Mouse (Mus musculus): Measurements from ENCODE around the gene Obp2a.
"Not testable (repeated sequence)": the region's sequence is repeated elsewhere in the genome, so short reads cannot be mapped to it uniquely, and the experiment has no call there.

DNA sequence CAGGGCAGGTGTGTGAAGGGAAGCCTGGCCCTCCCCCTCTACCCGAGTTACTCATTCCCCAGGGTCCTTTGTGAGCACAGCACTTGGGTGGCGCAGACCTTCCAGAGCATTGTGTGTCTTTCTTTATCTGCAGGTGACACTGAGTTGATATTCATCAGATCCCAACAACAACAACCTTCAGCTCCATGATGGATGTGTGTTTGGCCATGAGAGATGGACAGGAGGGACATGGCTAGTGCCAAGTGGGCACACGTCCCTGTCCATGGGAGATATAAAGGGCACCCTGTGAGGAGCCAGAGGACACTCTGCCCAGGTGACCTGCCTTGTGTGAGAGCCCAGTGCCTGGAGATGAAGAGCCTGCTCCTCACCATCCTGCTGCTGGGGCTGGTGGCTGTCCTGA is at the start of gene Obp2a:
- not testable (repeated sequence) for TF ChIP-seq CTCF, EP300 (IDR thresholded peaks at IDR 0.05)
